Mouse (Mus musculus): ENCODE measurements around the gene Prdm16. TPM values are rescaled to one million over a fixed set of nuclear protein-coding genes. Genes with fewer than 3 reads are reported as not detected.

Gene Prdm16
- polyA plus RNA-seq, 1 experiment from 2014 or later = 16.2 TPM

DNA sequence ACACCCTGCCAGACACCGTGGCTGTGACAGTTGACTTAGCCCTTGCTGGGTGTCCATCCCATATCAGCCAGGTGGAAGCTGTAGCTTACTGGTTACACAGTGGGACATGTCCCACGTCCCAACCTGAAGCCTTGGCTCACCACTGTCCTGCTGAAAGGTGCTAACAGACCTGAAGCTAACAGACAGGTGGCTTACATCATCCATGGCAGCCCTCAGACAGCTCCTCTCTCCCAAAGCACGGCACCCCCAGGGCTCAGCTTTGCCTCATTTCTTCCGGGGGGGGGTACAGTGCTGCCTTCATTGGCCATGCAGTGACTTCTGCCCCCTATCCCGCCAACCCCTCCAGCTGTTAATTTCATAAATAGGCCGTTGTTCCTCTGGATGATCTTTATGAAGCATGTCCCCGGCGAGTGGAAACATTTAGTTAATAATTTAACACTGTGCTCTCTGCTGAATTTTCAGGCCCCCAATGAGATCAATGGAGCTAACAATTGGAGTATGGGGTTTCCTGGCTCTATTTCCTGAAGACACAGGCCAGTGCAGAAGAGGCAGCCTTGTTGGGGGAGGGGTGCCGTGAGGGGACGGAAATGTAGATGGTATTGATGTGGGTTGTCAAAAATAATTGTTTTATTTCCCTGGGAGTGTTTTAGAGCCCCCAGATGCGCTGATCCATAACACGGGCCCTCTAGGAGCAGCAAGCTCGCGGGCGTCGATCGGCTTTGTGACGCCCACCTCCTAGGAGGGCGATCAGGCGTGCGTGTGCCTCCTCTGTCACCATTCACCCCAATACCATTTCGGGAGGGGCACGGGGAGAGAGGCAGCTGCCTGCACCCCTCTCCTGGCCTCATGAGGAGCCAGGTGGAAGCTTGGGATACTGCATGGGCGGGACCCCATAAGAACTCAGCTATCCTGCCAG is 236.2 kb downstream of the Prdm16 start:
- Histone ChIP-seq H3K27me3 (peaks cover 17% of the 10 kb centered on the region), H3K4me3 (no peak overlapping the region), H3K36me3 (no peaks in the 10 kb centered on the region), H3K4me2 (replicated peaks) (no peak overlapping the region), H3K4me1 (peaks cover 30% of the 10 kb centered on the region), H3K9ac (replicated peaks) (no peak overlapping the region), H3K9me3 (no peaks in the 10 kb centered on the region), H3K27ac (replicated peaks) (no peak overlapping the region)
- 89% methylated on average over 24 of the region's 24 CpGs for WGBS
- ATAC-seq (ENCODE audit: low FRiP score, low read depth) = no peak

- ATAC-seq (ENCODE audit: low FRiP score, low read depth) = no peak
- H3K4me2 ChIP-seq (replicated peaks) = no peak overlapping the region
- H3K27me3 ChIP-seq = peaks cover 11% of the 10 kb centered on the region
- 89% methylated on average over 11 of the region's 11 CpGs for WGBS
- H3K9me3 ChIP-seq = no peaks in the 10 kb centered on the region
- no peaks in the 10 kb centered on the region for H3K36me3 ChIP-seq
- peaks cover 37% of the 10 kb centered on the region for H3K4me1 ChIP-seq
- no peak overlapping the region for H3K27ac ChIP-seq (replicated peaks)
- no peak overlapping the region for H3K9ac ChIP-seq (replicated peaks)
- no peak overlapping the region for H3K4me3 ChIP-seq
Observed at GRCm38 (mm10) chr4:154399634-154400033, 237.0 kb downstream of the Prdm16 start.

GRCm38 (mm10) chr4:154396652-154397301 is 239.9 kb downstream of the Prdm16 start:
- no peak for ATAC-seq (ENCODE audit: low FRiP score, low read depth)
- no peak overlapping the region for H3K9ac ChIP-seq (replicated peaks)
- no peak overlapping the region for H3K4me2 ChIP-seq (replicated peaks)
- peaks cover 45% of the 10 kb centered on the region for H3K4me1 ChIP-seq
- no peak overlapping the region for H3K27ac ChIP-seq (replicated peaks)
- WGBS = 87% methylated on average over 14 of the region's 14 CpGs
- peaks cover 14% of the 10 kb centered on the region for H3K27me3 ChIP-seq
- no peaks in the 10 kb centered on the region for H3K9me3 ChIP-seq
- H3K4me3 ChIP-seq = no peak overlapping the region
- no peaks in the 10 kb centered on the region for H3K36me3 ChIP-seq

GRCm38 (mm10) chr4:154394123-154394722 is 242.4 kb downstream of the Prdm16 start:
- 49% methylated on average over 7 of the region's 7 CpGs for WGBS
- Histone ChIP-seq H3K27ac (replicated peaks) (no peak overlapping the region), H3K9ac (replicated peaks) (no peak overlapping the region), H3K9me3 (no peaks in the 10 kb centered on the region), H3K27me3 (peaks cover 8% of the 10 kb centered on the region), H3K4me2 (replicated peaks) (no peak overlapping the region), H3K36me3 (no peaks in the 10 kb centered on the region), H3K4me3 (no peak overlapping the region), H3K4me1 (peaks cover 55% of the 10 kb centered on the region)
- no peak for ATAC-seq (ENCODE audit: low FRiP score, low read depth)

- H3K27ac ChIP-seq (replicated peaks) = 0 out of 2 replicates have a peak overlapping the region, but pooled peaks have one; percentile 25
- no peak overlapping the region for H3K4me3 ChIP-seq
- 39% methylated on average over 18 of the region's 18 CpGs for WGBS
- no peak overlapping the region for H3K4me2 ChIP-seq (replicated peaks)
- H3K27me3 ChIP-seq = peaks cover 13% of the 10 kb centered on the region
- H3K36me3 ChIP-seq = no peaks in the 10 kb centered on the region
- peaks cover 57% of the 10 kb centered on the region for H3K4me1 ChIP-seq
- H3K9ac ChIP-seq (replicated peaks) = no peak overlapping the region
- no peaks in the 10 kb centered on the region for H3K9me3 ChIP-seq
- ATAC-seq (ENCODE audit: low FRiP score, low read depth) = peak; percentile 48; the same call in 1 of the 2 replicates
Observed at GRCm38 (mm10) chr4:154393196-154394122, 243.2 kb downstream of the Prdm16 start.

- Histone ChIP-seq H3K4me1 (peaks cover 57% of the 10 kb centered on the region), H3K27me3 (peaks cover 13% of the 10 kb centered on the region), H3K9me3 (no peaks in the 10 kb centered on the region), H3K4me2 (replicated peaks) (no peak overlapping the region), H3K36me3 (no peaks in the 10 kb centered on the region), H3K9ac (replicated peaks) (no peak overlapping the region), H3K27ac (replicated peaks) (no peak overlapping the region), H3K4me3 (no peak overlapping the region)
- 81% methylated on average over 1 of the region's 1 CpGs for WGBS
- ATAC-seq (ENCODE audit: low FRiP score, low read depth) = no peak
Observed at GRCm38 (mm10) chr4:154392641-154393040, 244.0 kb downstream of the Prdm16 start.

DNA sequence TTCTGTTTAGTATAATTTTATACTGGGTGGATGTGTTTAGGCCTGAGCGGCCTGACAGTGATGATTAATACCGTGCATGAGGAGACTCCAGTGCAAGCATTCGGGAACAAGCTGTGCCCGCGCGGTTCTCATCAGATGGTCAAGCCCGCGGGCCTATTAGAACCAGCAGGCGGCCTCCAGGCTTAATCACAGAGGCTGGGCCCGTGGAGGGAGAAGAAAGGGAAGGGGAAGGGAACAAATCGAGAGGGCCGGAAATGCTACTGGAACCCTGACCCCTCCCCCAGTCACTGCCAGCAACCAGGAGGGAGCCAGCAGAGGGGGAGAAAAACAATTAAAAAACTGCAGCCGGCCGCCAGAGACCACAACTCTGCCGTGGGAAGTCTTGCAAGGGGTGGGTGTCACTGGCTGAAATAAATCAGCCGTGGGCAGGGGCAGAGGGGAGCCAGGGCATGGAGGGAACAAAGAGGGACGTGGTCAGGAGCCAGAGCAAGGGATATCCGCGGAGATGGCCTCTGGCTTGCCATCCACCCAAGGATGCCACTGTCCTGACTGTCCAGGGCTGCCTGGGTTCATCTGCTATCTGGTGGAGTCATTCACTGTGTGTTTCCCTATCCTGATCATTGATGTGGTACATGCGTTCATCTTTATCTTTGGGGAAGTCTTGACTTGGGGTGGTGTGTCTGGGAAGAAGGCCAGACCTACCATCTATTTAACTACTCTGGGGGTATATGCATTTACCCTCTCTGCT is 246.2 kb downstream of the Prdm16 start:
- H3K36me3 ChIP-seq = no peaks in the 10 kb centered on the region
- peaks cover 65% of the 10 kb centered on the region for H3K4me1 ChIP-seq
- H3K4me3 ChIP-seq = no peak overlapping the region
- peaks cover 13% of the 10 kb centered on the region; the same call in 1 of the 2 replicates for H3K27me3 ChIP-seq
- H3K9ac ChIP-seq (replicated peaks) = no peak overlapping the region
- 10% methylated on average over 20 of the region's 20 CpGs for WGBS
- H3K27ac ChIP-seq (replicated peaks) = peak overlapping the region; percentile 73
- H3K4me2 ChIP-seq (replicated peaks) = 0 out of 2 replicates have a peak overlapping the region, but pooled peaks have one; percentile 1
- no peaks in the 10 kb centered on the region for H3K9me3 ChIP-seq
- peak; percentile 78 for ATAC-seq (ENCODE audit: low FRiP score, low read depth)

DNA sequence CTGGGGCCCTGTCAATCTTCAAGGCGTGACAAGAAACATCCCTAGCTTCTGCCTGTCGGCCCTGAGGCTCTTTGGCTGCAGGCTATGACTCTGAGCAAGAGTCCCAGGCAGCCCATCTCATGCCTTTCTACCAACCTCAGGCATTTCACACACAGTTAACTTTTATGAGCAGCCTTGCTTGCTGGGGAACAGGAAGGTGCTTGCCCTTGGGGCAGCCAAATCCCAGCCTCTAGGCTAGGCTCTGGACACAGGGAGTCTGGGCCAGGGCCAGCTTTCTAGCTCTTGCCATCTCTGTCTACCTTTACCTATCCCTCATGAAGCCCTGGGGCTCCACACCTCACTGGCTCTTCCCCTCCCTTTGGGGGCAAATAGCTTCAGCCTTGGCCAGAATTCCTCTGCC is 247.0 kb downstream of the Prdm16 start:
- Histone ChIP-seq H3K4me2 (replicated peaks) (no peak overlapping the region), H3K9me3 (no peaks in the 10 kb centered on the region), H3K27ac (replicated peaks) (peak overlapping the region; percentile 73), H3K36me3 (no peaks in the 10 kb centered on the region), H3K9ac (replicated peaks) (no peak overlapping the region), H3K4me3 (no peak overlapping the region), H3K27me3 (peaks cover 13% of the 10 kb centered on the region; the same call in 1 of the 2 replicates), H3K4me1 (peaks cover 67% of the 10 kb centered on the region)
- ATAC-seq (ENCODE audit: low FRiP score, low read depth) = no peak
- WGBS = 83% methylated on average over 2 of the region's 2 CpGs

DNA sequence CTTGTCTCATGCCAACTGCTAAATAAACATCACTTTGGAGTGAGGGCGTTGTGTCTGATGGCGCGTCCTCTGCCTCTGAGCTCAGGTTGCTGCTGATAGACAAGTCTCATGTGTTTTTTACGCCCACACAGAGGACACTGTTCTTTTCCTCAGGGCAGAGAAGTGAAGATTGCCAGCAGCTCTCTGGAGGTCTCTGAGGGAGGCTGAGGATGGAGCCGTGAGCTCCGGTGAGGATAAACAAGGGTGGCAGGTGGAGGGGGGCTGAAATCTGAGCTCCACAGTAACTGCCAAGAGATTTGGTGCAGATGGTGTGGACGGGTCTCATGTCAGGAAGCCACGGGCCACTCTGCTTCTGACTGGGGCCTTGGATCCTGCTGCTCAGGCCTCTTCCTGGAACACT is 249.9 kb downstream of the Prdm16 start:
- WGBS = 56% methylated on average over 8 of the region's 8 CpGs
- H3K27ac ChIP-seq (replicated peaks) = no peak overlapping the region

GRCm38 (mm10) chr4:154385918-154386317 is 250.8 kb downstream of the Prdm16 start:
- no peaks in the 10 kb centered on the region for H3K9me3 ChIP-seq
- H3K9ac ChIP-seq (replicated peaks) = no peak overlapping the region
- 77% methylated on average over 2 of the region's 2 CpGs for WGBS
- peaks cover 5% of the 10 kb centered on the region; the same call in 1 of the 2 replicates for H3K27me3 ChIP-seq
- no peak overlapping the region for H3K4me2 ChIP-seq (replicated peaks)
- no peaks in the 10 kb centered on the region for H3K36me3 ChIP-seq
- ATAC-seq (ENCODE audit: low FRiP score, low read depth) = no peak
- peaks cover 38% of the 10 kb centered on the region for H3K4me1 ChIP-seq
- no peak overlapping the region for H3K4me3 ChIP-seq
- H3K27ac ChIP-seq (replicated peaks) = no peak overlapping the region

More for the DNA sequence above, 249.9 kb downstream of the Prdm16 start:
- Histone ChIP-seq H3K36me3 (no peaks in the 10 kb centered on the region), H3K9ac (replicated peaks) (no peak overlapping the region), H3K4me1 (peaks cover 47% of the 10 kb centered on the region), H3K9me3 (no peaks in the 10 kb centered on the region), H3K4me3 (no peak overlapping the region), H3K27me3 (peaks cover 9% of the 10 kb centered on the region; the same call in 1 of the 2 replicates), H3K4me2 (replicated peaks) (no peak overlapping the region)
- ATAC-seq (ENCODE audit: low FRiP score, low read depth) = no peak

Data from midbrain, embryonic 12.5 days (tissue).